Mouse (Mus musculus) adrenal gland, postnatal 25 days (tissue): ENCODE data around the gene Neil3. TPM values are rescaled to one million over a fixed set of nuclear protein-coding genes. Genes with fewer than 3 reads are reported as not detected.
"Not testable (repeated sequence)": the region's sequence is repeated elsewhere in the genome, so short reads cannot be mapped to it uniquely, and the experiment has no call there.

Experiments
- DNase-seq: peaks from one replicate; pipeline ENCODE4 v3.0.0; 2021; ENCODE audit warnings: mixed read lengths
- total RNA-seq: library from RNA; stranded (reverse); gene quantifications from 2 replicates; pipeline ENCODE4 v1.2.3, GENCODE M21; 2021

Gene Neil3
- total RNA-seq, 1 experiment from 2014 or later: 2.6 TPM

DNA sequence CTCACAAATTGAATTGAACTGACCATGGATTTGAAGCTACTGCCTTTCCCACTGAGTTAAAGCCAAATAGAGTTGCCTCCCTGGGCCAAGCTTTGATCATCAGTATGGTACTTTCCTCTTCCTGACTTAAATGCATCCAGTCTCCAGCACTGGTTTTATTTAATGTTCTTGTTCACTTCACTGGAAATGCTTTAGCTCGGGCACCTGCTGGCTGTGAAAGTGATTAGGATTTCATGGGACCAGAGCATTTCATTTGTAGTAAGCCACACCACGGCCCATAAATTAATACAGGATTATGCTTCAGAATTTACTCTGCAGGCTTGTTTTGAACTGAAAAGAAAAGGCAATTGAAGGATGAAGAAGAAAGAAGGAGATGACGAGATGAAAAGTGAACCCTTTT, 100.8 kb downstream of the Neil3 start:
- DNase-seq: not testable (repeated sequence)

Other genes with a start within 250 kb of the Neil3 start
- 33.7 and 36.3 TPM in 2 replicates for gene Aga, start 127.3 kb downstream of the Neil3 start, total RNA-seq